Mouse (Mus musculus) hindbrain, embryonic 15.5 days (tissue): ENCODE measurements around the gene Cmah. TPM values are rescaled to one million over a fixed set of nuclear protein-coding genes. Genes with fewer than 3 reads are reported as not detected.
"Not testable (repeated sequence)": the region's sequence is repeated elsewhere in the genome, so short reads cannot be mapped to it uniquely, and the experiment has no call there.

Experiments used
- ATAC-seq: fragments of 200-750 bp; cut with Nextera tagmentation; 2 replicates; pipeline ENCODE4 v1.8.0; 2017; ENCODE audit warnings: low read depth, moderate number of reproducible peaks, moderate TSS enrichment; ENCODE audit not compliant: low FRiP score
- H3K27ac ChIP-seq: fragments of 300-500 bp; sonication (generic); replicated peaks from 2 replicates; pipeline ENCODE4 v1.5.1; 2015; ENCODE audit warnings: mild to moderate bottlenecking, inconsistent platforms
- H3K27me3 ChIP-seq: fragments of 300-500 bp; sonication (generic); 2 replicates; pipeline ENCODE4 v1.6.1; 2015; ENCODE audit warnings: control low read depth, inconsistent platforms
- H3K36me3 ChIP-seq: fragments of 300-500 bp; sonication (generic); 2 replicates; pipeline ENCODE4 v1.6.1; 2015; ENCODE audit warnings: control low read depth, inconsistent platforms
- H3K4me1 ChIP-seq: fragments of 300-500 bp; sonication (generic); replicated peaks from 2 replicates; pipeline ENCODE4 v1.6.1; 2015; ENCODE audit warnings: control low read depth, inconsistent platforms
- H3K4me2 ChIP-seq: fragments of 300-500 bp; sonication (generic); 2 replicates; pipeline ENCODE4 v1.6.1; 2015; ENCODE audit warnings: moderate library complexity, mild to moderate bottlenecking, inconsistent platforms
- H3K4me3 ChIP-seq: fragments of 300-500 bp; sonication (generic); 2 replicates; pipeline ENCODE4 v1.5.1; 2015; ENCODE audit warnings: mild to moderate bottlenecking, inconsistent platforms
- H3K9ac ChIP-seq: fragments of 300-500 bp; sonication (generic); 2 replicates; pipeline ENCODE4 v1.6.1; 2015; ENCODE audit warnings: inconsistent platforms
- H3K9me3 ChIP-seq: fragments of 300-500 bp; sonication (generic); 2 replicates; pipeline ENCODE4 v1.6.1; 2016; ENCODE audit warnings: control low read depth, inconsistent platforms
- WGBS: fragments of 180-500 bp; shearing (Covaris S2); methylation state at CpG from one replicate; pipeline ENCODE4 v1.1.7; 2015; 5-methylcytosine and 5-hydroxymethylcytosine counted together
- polyA plus RNA-seq: library from polyadenylated mRNA; unstranded; fragments of >200 nt; fragmentation: Nextera tagmentation; extraction: Ambion mirVana; gene quantifications from 2 replicates; pipeline ENCODE4 v1.2.1, GENCODE M21; 2015

Gene Cmah
- polyA plus RNA-seq, 1 experiment from 2014 or later, result 0.18 TPM

GRCm38 (mm10) chr13:24397181-24397580 is 70.0 kb downstream of the Cmah start:
- H3K9ac ChIP-seq, result no peak overlapping the region
- no peaks in the 10 kb centered on the region for H3K27me3 ChIP-seq
- H3K4me1 ChIP-seq, result peaks cover 5% of the 10 kb centered on the region
- 80% methylated on average over 3 of the region's 3 CpGs for WGBS
- no peak overlapping the region for H3K4me3 ChIP-seq
- no peak for ATAC-seq
- no peak overlapping the region for H3K27ac ChIP-seq
- H3K4me2 ChIP-seq, result no peak overlapping the region
- no peaks in the 10 kb centered on the region for H3K9me3 ChIP-seq
- H3K36me3 ChIP-seq, result no peaks in the 10 kb centered on the region

GRCm38 (mm10) chr13:24398488-24398887 is 71.3 kb downstream of the Cmah start:
- WGBS, result 88% methylated on average over 3 of the region's 3 CpGs
- H3K9me3 ChIP-seq, result no peaks in the 10 kb centered on the region
- no peak overlapping the region for H3K4me2 ChIP-seq
- H3K4me3 ChIP-seq, result no peak overlapping the region
- ATAC-seq, result no peak
- no peaks in the 10 kb centered on the region for H3K36me3 ChIP-seq
- H3K9ac ChIP-seq, result no peak overlapping the region
- no peaks in the 10 kb centered on the region; the same call in 1 of the 2 replicates for H3K4me1 ChIP-seq
- no peaks in the 10 kb centered on the region for H3K27me3 ChIP-seq
- H3K27ac ChIP-seq, result no peak overlapping the region

- not testable (repeated sequence) for H3K36me3 ChIP-seq, H3K27me3 ChIP-seq, H3K27ac ChIP-seq, H3K9ac ChIP-seq, H3K4me1 ChIP-seq, H3K9me3 ChIP-seq, ATAC-seq
- H3K4me3 ChIP-seq, result 0 out of 2 replicates have a peak overlapping the region, but pooled peaks have one; percentile 7
- 25% methylated on average over 11 of the region's 11 CpGs for WGBS
- H3K4me2 ChIP-seq, result peak overlapping the region; percentile 42
These were observed 74.6 kb downstream of the Cmah start for GRCm38 (mm10) chr13:24401821-24402220.

- no peak for ATAC-seq
- Histone ChIP-seq H3K27me3 (no peaks in the 10 kb centered on the region), H3K36me3 (no peaks in the 10 kb centered on the region), H3K9me3 (no peaks in the 10 kb centered on the region), H3K27ac (no peak overlapping the region), H3K4me1 (no peaks in the 10 kb centered on the region; the same call in 1 of the 2 replicates), H3K4me2 (no peak overlapping the region), H3K9ac (no peak overlapping the region), H3K4me3 (no peak overlapping the region)
These were observed 75.8 kb downstream of the Cmah start for GRCm38 (mm10) chr13:24403054-24403453.

GRCm38 (mm10) chr13:24406847-24407246 is 79.6 kb downstream of the Cmah start:
- H3K27ac ChIP-seq, result no peak overlapping the region
- H3K9me3 ChIP-seq, result no peaks in the 10 kb centered on the region
- WGBS, result 94% methylated on average over 2 of the region's 2 CpGs
- no peaks in the 10 kb centered on the region; the same call in 1 of the 2 replicates for H3K4me1 ChIP-seq
- H3K4me2 ChIP-seq, result no peak overlapping the region
- no peak overlapping the region for H3K9ac ChIP-seq
- H3K36me3 ChIP-seq, result no peaks in the 10 kb centered on the region
- no peaks in the 10 kb centered on the region for H3K27me3 ChIP-seq
- ATAC-seq, result no peak
- no peak overlapping the region for H3K4me3 ChIP-seq

- no peak for ATAC-seq
- no peak overlapping the region for H3K9ac ChIP-seq
- no peak overlapping the region for H3K27ac ChIP-seq
- H3K4me3 ChIP-seq, result no peak overlapping the region
- no peaks in the 10 kb centered on the region for H3K27me3 ChIP-seq
- 57% methylated on average over 4 of the region's 4 CpGs for WGBS
- no peaks in the 10 kb centered on the region for H3K9me3 ChIP-seq
- no peaks in the 10 kb centered on the region for H3K36me3 ChIP-seq
- no peaks in the 10 kb centered on the region for H3K4me1 ChIP-seq
- no peak overlapping the region for H3K4me2 ChIP-seq
These were observed 87.5 kb downstream of the Cmah start for GRCm38 (mm10) chr13:24414635-24415206.

GRCm38 (mm10) chr13:24415506-24416206 is 88.5 kb downstream of the Cmah start:
- Histone ChIP-seq H3K36me3 (no peaks in the 10 kb centered on the region), H3K9ac (no peak overlapping the region), H3K27me3 (no peaks in the 10 kb centered on the region), H3K27ac (no peak overlapping the region), H3K9me3 (no peaks in the 10 kb centered on the region), H3K4me3 (no peak overlapping the region), H3K4me1 (no peaks in the 10 kb centered on the region), H3K4me2 (no peak overlapping the region)
- no peak for ATAC-seq
- 84% methylated on average over 13 of the region's 13 CpGs for WGBS

GRCm38 (mm10) chr13:24416409-24416808 is 89.2 kb downstream of the Cmah start:
- Histone ChIP-seq H3K4me1 (no peaks in the 10 kb centered on the region), H3K4me3 (no peak overlapping the region), H3K27ac (no peak overlapping the region), H3K27me3 (no peaks in the 10 kb centered on the region), H3K9me3 (no peaks in the 10 kb centered on the region), H3K9ac (no peak overlapping the region), H3K36me3 (no peaks in the 10 kb centered on the region), H3K4me2 (no peak overlapping the region)
- no peak for ATAC-seq
- 50% methylated on average over 4 of the region's 4 CpGs for WGBS

- WGBS, result 39% methylated on average over 1 of the region's 1 CpGs
- no peaks in the 10 kb centered on the region for H3K9me3 ChIP-seq
- no peak overlapping the region for H3K4me3 ChIP-seq
- no peak overlapping the region for H3K9ac ChIP-seq
- no peaks in the 10 kb centered on the region for H3K36me3 ChIP-seq
- H3K4me1 ChIP-seq, result no peaks in the 10 kb centered on the region
- no peak overlapping the region for H3K4me2 ChIP-seq
- no peak for ATAC-seq
- no peaks in the 10 kb centered on the region for H3K27me3 ChIP-seq
- no peak overlapping the region for H3K27ac ChIP-seq
These were observed 90.8 kb downstream of the Cmah start for GRCm38 (mm10) chr13:24418024-24418423.

- no peak overlapping the region for H3K4me3 ChIP-seq
- WGBS, result 83% methylated on average over 4 of the region's 4 CpGs
- H3K27me3 ChIP-seq, result no peaks in the 10 kb centered on the region
- H3K4me2 ChIP-seq, result no peak overlapping the region
- ATAC-seq, result no peak
- H3K36me3 ChIP-seq, result no peaks in the 10 kb centered on the region
- no peak overlapping the region for H3K9ac ChIP-seq
- no peaks in the 10 kb centered on the region for H3K4me1 ChIP-seq
- H3K9me3 ChIP-seq, result no peaks in the 10 kb centered on the region
- no peak overlapping the region for H3K27ac ChIP-seq
These were observed 91.6 kb downstream of the Cmah start for GRCm38 (mm10) chr13:24418814-24419213.

- Histone ChIP-seq H3K9me3 (no peaks in the 10 kb centered on the region), H3K27me3 (no peaks in the 10 kb centered on the region), H3K27ac (no peak overlapping the region), H3K36me3 (no peaks in the 10 kb centered on the region), H3K4me1 (no peaks in the 10 kb centered on the region), H3K4me3 (no peak overlapping the region), H3K9ac (no peak overlapping the region), H3K4me2 (no peak overlapping the region)
- WGBS, result 88% methylated on average over 13 of the region's 13 CpGs
- ATAC-seq, result no peak
These were observed 92.5 kb downstream of the Cmah start for GRCm38 (mm10) chr13:24419560-24420250.

GRCm38 (mm10) chr13:24421987-24422386 is 94.8 kb downstream of the Cmah start:
- H3K4me1 ChIP-seq, result no peaks in the 10 kb centered on the region
- no peak overlapping the region for H3K4me3 ChIP-seq
- no peak for ATAC-seq
- no peak overlapping the region for H3K4me2 ChIP-seq
- no peaks in the 10 kb centered on the region for H3K36me3 ChIP-seq
- no peaks in the 10 kb centered on the region for H3K9me3 ChIP-seq
- 47% methylated on average over 3 of the region's 3 CpGs for WGBS
- no peak overlapping the region for H3K27ac ChIP-seq
- H3K9ac ChIP-seq, result no peak overlapping the region
- no peaks in the 10 kb centered on the region for H3K27me3 ChIP-seq
